Mouse (Mus musculus): ENCODE results near the gene Gm4858.
"Not testable (repeated sequence)": the region's sequence is repeated elsewhere in the genome, so short reads cannot be mapped to it uniquely, and the experiment has no call there.

Gene Gm4858

DNA sequence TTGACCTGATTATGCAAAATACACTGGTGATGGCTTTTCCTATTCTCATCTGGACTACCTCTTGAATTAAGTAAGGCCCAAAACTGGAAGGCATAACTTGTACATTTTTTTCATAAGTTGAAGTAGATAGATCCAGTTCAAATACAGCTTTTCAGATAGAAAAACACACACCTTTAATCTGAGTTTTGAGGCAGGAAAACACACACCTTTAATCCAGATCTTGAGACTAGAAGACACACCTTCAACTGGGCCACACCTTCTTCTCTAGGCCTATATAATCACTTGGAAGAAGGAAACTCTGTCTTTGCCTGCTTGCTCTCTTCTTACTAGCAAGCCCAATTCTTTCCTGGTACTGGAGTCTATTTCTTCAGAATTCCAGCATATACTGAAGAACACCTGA, at the start of gene Gm4858:
Gene Gm4858, plus strand, starts transcription at position 301 of the 400 bp plus-strand sequence.
- not testable (repeated sequence) for DNase-seq (ENCODE audit: low spot score in 2 of 2)

DNA sequence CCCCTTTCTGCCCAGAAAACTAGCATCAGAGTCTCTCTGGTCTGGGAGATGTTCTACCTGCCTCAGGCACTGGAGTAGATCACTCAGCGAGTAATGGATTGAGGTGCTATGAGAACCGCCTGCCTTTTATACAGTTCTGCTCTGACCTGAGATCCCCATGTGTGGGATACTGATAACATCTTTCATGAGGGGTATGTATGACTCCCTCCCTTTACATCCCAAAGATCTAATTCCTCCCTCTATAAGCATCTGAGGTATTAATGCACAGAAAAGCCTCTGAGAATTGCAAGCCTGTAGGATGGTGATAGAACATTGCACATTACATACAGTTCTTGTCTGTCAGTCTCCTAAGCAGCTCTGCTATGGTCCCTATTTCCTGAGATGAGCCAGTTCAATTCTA, 49.7 kb upstream of the Gm4858 start, which contains the start of gene Lce1m:
Gene Lce1m, minus strand, starts transcription at position 101 of the 400 bp plus-strand sequence.
- DNase-seq (ENCODE audit: low spot score in 2 of 2): no peak

DNA sequence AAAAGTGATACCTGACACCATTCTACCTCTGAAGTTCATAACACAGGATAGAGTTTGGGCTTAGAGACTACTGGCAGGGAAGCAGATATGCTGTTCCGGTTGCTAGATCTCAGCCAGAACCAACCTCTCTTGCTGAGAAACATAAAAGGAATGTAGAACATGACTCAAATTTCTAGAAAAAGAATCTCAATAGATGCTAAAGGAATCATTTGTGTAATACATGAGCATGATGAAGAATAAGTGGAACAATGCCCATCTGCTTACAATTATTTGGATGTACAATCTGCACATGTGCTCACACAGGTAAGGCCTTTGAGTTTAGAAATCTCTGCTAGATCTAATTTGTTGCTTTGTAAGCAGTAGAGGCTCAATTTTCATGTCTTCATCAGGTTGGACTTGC, 47.5 kb upstream of the Gm4858 start:
- no peak for DNase-seq (ENCODE audit: low spot score in 2 of 2)

DNA sequence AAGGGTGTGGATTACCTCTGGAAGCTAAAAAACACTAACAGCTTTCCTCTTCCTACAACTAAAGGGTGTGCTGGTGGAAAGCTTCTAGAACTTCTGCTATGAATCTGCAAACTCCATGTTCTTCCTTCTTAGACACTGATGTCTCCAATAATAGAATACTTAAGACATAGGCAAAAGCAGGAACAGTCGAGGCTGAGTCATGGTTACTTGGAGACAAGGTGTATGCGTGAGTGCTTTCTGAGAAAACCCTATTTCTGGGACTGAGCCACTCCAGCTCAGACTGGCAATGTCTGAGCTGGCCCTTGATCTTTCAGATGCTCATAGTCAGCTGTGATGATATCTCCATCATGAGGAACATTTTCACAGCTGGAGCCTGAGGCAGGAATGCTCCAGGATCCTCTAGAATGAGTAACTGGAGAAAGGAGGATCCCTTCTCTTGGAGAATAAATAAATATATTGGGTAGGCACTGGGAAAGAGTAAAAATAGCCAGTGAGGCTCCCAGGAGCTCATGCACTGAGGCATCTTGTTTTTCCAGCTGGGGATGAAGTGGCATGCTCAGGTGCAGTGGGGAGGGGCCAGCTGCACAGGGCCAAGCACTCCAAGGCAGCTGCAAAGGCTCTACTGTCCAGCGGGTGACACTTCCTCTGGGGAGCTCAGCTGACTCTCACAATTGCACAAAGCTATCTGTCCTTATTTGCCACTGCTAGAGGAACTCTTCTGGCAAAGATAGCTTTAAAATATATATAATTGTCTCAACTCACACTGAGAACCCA, 45.0 kb upstream of the Gm4858 start:
- no peak for DNase-seq (ENCODE audit: low spot score in 2 of 2)

GRCm38 (mm10) chr3:93025486-93025885, 43.1 kb upstream of the Gm4858 start:
- no peak for DNase-seq (ENCODE audit: low spot score in 2 of 2)

GRCm38 (mm10) chr3:93031450-93031849, 37.2 kb upstream of the Gm4858 start:
- no peak for DNase-seq (ENCODE audit: low spot score in 2 of 2)

- no peak for DNase-seq (ENCODE audit: low spot score in 2 of 2)
Observed at GRCm38 (mm10) chr3:93050182-93050581, 18.4 kb upstream of the Gm4858 start.

DNA sequence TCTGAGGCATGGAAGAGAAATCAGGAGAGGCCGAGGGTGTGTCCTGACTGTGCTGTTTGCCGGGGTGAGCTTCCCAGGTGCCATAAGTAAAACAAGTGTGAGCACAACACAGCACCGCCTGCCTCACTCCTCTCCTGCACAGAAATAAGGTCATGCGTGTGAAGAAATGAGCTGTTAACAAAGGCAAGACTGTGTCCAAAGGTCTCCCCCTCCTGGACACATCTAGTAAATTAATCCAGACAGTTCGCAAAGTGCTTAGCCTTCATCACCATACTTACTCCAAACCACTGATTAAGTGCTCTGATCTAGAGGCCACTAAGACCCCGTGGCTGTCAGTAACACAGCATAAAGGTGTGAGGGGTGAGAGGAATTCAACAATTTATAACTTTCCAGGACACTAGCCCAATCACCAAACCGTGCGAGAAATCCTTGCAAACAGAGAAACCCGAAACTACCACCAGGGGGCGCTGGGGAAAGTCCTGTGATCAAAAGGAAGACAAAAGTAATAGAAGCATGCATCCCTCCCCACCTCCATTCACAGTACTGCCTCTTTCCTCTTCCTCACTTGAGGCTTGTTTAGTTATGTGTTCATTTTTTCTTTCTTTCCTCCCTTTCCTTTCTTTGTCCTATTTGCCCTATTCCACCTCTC, 15.7 kb upstream of the Gm4858 start:
- no peak for DNase-seq (ENCODE audit: low spot score in 2 of 2)

- no peak for DNase-seq (ENCODE audit: low spot score in 2 of 2)
Observed at GRCm38 (mm10) chr3:93086631-93087030, 18.0 kb downstream of the Gm4858 start.

- not testable (repeated sequence) for DNase-seq (ENCODE audit: low spot score in 2 of 2)
Observed at GRCm38 (mm10) chr3:93093581-93093980, 25.0 kb downstream of the Gm4858 start.

DNA sequence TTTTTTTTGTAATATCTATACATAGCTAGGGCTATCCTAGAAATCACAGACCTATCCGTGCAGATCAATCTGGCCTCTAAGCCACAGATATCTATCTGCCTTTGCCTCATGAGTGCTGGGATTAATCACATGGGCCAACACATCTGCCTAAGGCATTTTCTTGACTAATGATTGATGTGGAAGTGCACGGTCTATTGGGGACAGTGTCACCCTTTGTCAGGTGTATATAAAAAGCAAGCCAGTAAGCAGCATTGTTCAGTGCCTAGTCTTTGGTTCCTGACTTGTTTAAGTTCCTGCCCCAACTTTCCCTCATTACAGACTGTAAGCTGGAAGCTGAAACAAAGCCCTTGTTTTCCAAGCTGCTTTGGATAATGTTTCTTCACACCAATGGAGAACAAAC, 27.8 kb downstream of the Gm4858 start:
- no peak for DNase-seq (ENCODE audit: low spot score in 2 of 2)

DNA sequence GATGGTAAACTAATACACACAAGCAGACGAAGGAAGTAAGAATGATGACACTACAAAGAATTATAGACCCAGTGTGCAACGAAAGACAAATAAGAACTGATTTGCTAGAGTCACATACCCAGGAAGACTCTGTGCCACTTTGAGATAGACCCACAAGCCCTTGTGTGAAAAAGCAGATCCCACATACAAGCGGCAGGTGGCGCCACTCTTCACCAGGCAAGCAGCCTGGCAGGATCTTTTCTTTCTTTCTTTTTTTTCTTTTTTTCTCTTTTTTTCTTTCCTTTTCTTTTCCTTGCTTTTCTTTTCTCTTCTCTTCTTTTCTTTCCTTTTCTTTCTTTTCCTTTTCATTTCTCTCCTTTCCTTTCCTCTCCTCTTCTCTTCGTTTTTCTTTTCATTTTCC, 43.0 kb downstream of the Gm4858 start:
- DNase-seq (ENCODE audit: low spot score in 2 of 2): no peak

DNA sequence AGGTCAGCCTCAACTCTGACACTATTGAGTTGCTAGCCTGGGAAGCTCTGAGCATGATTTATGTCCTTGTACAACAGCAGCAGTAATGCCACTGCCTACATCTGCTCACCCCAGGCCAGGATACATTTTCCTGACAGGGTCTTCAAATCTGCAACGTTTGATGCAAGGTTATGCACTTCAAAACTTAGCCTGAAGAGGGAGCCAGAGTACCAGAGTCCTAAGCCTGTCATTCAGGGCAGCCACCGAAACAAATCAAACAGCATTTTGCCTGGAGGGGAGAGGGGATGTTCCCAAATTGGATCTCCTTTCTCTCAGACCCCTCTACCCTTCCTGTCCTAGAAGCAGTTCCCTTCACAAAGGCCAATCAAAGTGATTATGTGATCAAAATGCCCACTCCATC, 45.9 kb downstream of the Gm4858 start:
- DNase-seq (ENCODE audit: low spot score in 2 of 2): no peak

GRCm38 (mm10) chr3:93119101-93119500, 50.5 kb downstream of the Gm4858 start:
- DNase-seq (ENCODE audit: low spot score in 2 of 2): no peak

Data from spleen, postnatal 14 days (tissue).